Mouse (Mus musculus) CH12.LX (cell line): ENCODE measurements around the gene Scd4. TPM values are rescaled to one million over a fixed set of nuclear protein-coding genes. Genes with fewer than 3 reads are reported as not detected.

Source experiments
- DNase-seq: peaks from one replicate; pipeline ENCODE4 v3.0.0-alpha.2; 2013; ENCODE audit errors: extremely low read depth
- H3K27ac ChIP-seq: 2 replicates; pipeline ENCODE4 v1.5.1; 2012; ENCODE audit warnings: low read depth, mild to moderate bottlenecking, control low read depth, moderate library complexity; ENCODE audit not compliant: insufficient read depth
- H3K27me3 ChIP-seq: replicated peaks from 2 replicates; pipeline ENCODE3; 2012; ENCODE audit warnings: inconsistent platforms
- H3K36me3 ChIP-seq, 2 experiments: replicated peaks in 1 of 2; 2 replicates each; pipeline versions ENCODE3 to v1.6.1; 2012; ENCODE audit warnings: inconsistent platforms in 1 of 2, low read length in 1 of 2, mild to moderate bottlenecking in 1 of 2, mixed read lengths in 1 of 2, moderate library complexity in 1 of 2; ENCODE audit not compliant: control insufficient read depth in 1 of 2, insufficient read depth in 1 of 2
- H3K4me1 ChIP-seq, 2 experiments: 2 replicates each; pipeline ENCODE4 v1.6.1; 2012; ENCODE audit warnings: inconsistent platforms in 1 of 2, moderate library complexity in 1 of 2; ENCODE audit not compliant: insufficient read depth in 2 of 2, control insufficient read depth in 1 of 2
- H3K4me2 ChIP-seq: 2 replicates; pipeline ENCODE4 v1.6.1; 2012; ENCODE audit warnings: low read depth, mild to moderate bottlenecking, control low read depth; ENCODE audit not compliant: poor library complexity, insufficient read depth, severe bottlenecking
- H3K4me3 ChIP-seq, 3 experiments: fragments of 150-350 bp in 1 of 3; sonication (generic) in 1 of 3; replicated peaks in 1 of 3; 2 replicates each; pipeline versions ENCODE3 to v1.5.1; 2011 to 2012; ENCODE audit warnings: low read depth in 2 of 3, low read length in 2 of 3, mild to moderate bottlenecking in 2 of 3, moderate library complexity in 2 of 3, control low read depth in 1 of 3, improper control_type of control experiment in 1 of 3, inconsistent platforms in 1 of 3, mixed read lengths in 1 of 3; ENCODE audit not compliant: poor library complexity in 1 of 3
- H3K79me2 ChIP-seq: replicated peaks from 2 replicates; pipeline ENCODE4 v1.6.1; 2012; ENCODE audit warnings: mild to moderate bottlenecking, moderate library complexity; ENCODE audit not compliant: control insufficient read depth, poor library complexity, insufficient read depth, severe bottlenecking; ENCODE audit errors: extremely low read depth
- H3K9ac ChIP-seq: 2 replicates; pipeline ENCODE4 v1.6.1; 2012; ENCODE audit warnings: low read depth, mild to moderate bottlenecking, control low read depth, moderate library complexity; ENCODE audit not compliant: insufficient read depth
- H3K9me3 ChIP-seq: replicated peaks from 2 replicates; pipeline ENCODE3; 2012; ENCODE audit warnings: low read length, inconsistent platforms, mixed read lengths
- BHLHE40 ChIP-seq: IDR thresholded peaks from 2 replicates; pipeline ENCODE4 v1.6.1; 2011; ENCODE audit warnings: mild to moderate bottlenecking, low read depth, low read length, improper control_type of control experiment
- CHD1 ChIP-seq: IDR thresholded peaks from 2 replicates; pipeline ENCODE4 v1.6.1; 2012; ENCODE audit warnings: low read depth, low read length, improper control_type of control experiment, inconsistent platforms
- CHD2 ChIP-seq: IDR thresholded peaks from 2 replicates; pipeline ENCODE4 v1.6.1; 2011; ENCODE audit warnings: low read length, improper control_type of control experiment
- CTCF ChIP-seq, 2 experiments: IDR thresholded peaks in 1 of 2; conservative IDR thresholded peaks in 1 of 2; 2 replicates each; pipeline ENCODE4 v1.5.1; 2011 to 2012; ENCODE audit warnings: low read depth in 2 of 2, low read length in 2 of 2, improper control_type of control experiment in 1 of 2, inconsistent platforms in 1 of 2, mild to moderate bottlenecking in 1 of 2, moderate library complexity in 1 of 2
- ELF1 ChIP-seq: IDR thresholded peaks from 2 replicates; pipeline ENCODE4 v1.6.1; 2014; ENCODE audit warnings: low read depth, mild to moderate bottlenecking, inconsistent platforms, low read length, improper control_type of control experiment
- EP300 ChIP-seq: IDR thresholded peaks from 2 replicates; pipeline ENCODE4 v1.6.1; 2011; ENCODE audit warnings: low read length, improper control_type of control experiment
- MAX ChIP-seq: IDR thresholded peaks from 2 replicates; pipeline ENCODE4 v1.6.1; 2011; ENCODE audit warnings: low read length, improper control_type of control experiment
- MEF2A ChIP-seq: IDR thresholded peaks from 2 replicates; pipeline ENCODE4 v1.6.1; 2014; ENCODE audit warnings: low read depth, mild to moderate bottlenecking, inconsistent platforms, low read length, improper control_type of control experiment, borderline replicate concordance
- MYC ChIP-seq: IDR thresholded peaks from 2 replicates; pipeline ENCODE4 v1.6.1; 2011; ENCODE audit warnings: low read depth, mild to moderate bottlenecking, improper control_type of control experiment, low read length
- POLR2AphosphoS2 ChIP-seq: IDR thresholded peaks from 2 replicates; pipeline ENCODE4 v1.6.1; 2011; ENCODE audit warnings: low read depth, low read length, improper control_type of control experiment
- RAD21 ChIP-seq: IDR thresholded peaks from 2 replicates; pipeline ENCODE4 v1.6.1; 2011; ENCODE audit warnings: low read depth, mild to moderate bottlenecking, low read length, improper control_type of control experiment, moderate library complexity
- RCOR1 ChIP-seq: conservative IDR thresholded peaks from 2 replicates; pipeline ENCODE4 v1.6.1; 2012; ENCODE audit warnings: low read depth, mild to moderate bottlenecking, inconsistent platforms, low read length, improper control_type of control experiment
- TBP ChIP-seq: conservative IDR thresholded peaks from 2 replicates; pipeline ENCODE4 v1.6.1; 2011; ENCODE audit warnings: low read depth, low read length, improper control_type of control experiment
- USF1 ChIP-seq: IDR thresholded peaks from 2 replicates; pipeline ENCODE4 v1.6.1; 2014; ENCODE audit warnings: low read depth, mild to moderate bottlenecking, inconsistent platforms, low read length, improper control_type of control experiment
- ZKSCAN1 ChIP-seq: IDR thresholded peaks from 2 replicates; pipeline ENCODE4 v1.6.1; 2012; ENCODE audit warnings: low read depth, inconsistent platforms, low read length, improper control_type of control experiment, borderline replicate concordance
- ZNF384 ChIP-seq: IDR thresholded peaks from 2 replicates; pipeline ENCODE4 v1.6.1; 2012; ENCODE audit warnings: low read depth, low read length, improper control_type of control experiment, inconsistent platforms
- dilution Hi-C: fragments of 300-500 bp; cut with MboI; formaldehyde crosslinking; loops from 2 replicates; pipeline ENCODE4 v1.14.3; 2020; ENCODE audit warnings: low sequenced_read_pairs; ENCODE audit not compliant: extremely low pct_unique_long_range_greater_than_20kb, extremely low pct_ligation_motif_present
- in situ Hi-C: fragments of 300-500 bp; cut with MboI; formaldehyde crosslinking; loops from 3 replicates; pipeline ENCODE4 v1.14.3; 2019; ENCODE audit warnings: low sequenced_read_pairs, low pct_ligation_motif_present, low pct_unique_long_range_greater_than_20kb, mixed read lengths
- polyA plus RNA-seq: library from polyadenylated mRNA; unstranded; fragments of >175 nt; gene quantifications from 2 replicates; pipeline ENCODE4 v1.2.1, GENCODE M21; 2012; ENCODE audit warnings: low read depth; ENCODE audit not compliant: insufficient read length
- total RNA-seq, 2 experiments: library from RNA; depleted of rRNA; stranded (reverse); fragments of 300-350 nt in 1 of 2; fragments of >200 nt in 1 of 2; gene quantifications; 2 replicates each; pipeline ENCODE4 v1.2.3; 2012 to 2014

Scd4 gene
- total and polyA plus RNA-seq, 3 experiments: 0.11 TPM; not detected in 2

GRCm38 (mm10) chr19:44321201-44321600 lies 11.7 kb upstream of the Scd4 start:
- TF ChIP-seq ZKSCAN1 (no peak), ELF1 (no peak)
- Histone ChIP-seq H3K36me3 (no peaks in the 10 kb centered on the region), H3K27ac (no peak overlapping the region), H3K27me3 (no peaks in the 10 kb centered on the region), H3K9me3 (peaks cover 3% of the 10 kb centered on the region), H3K4me1 (no peaks in the 10 kb centered on the region), H3K4me3 (no peak overlapping the region), H3K9ac (no peak overlapping the region), H3K4me2 (no peak overlapping the region), H3K79me2 (no peaks in the 10 kb centered on the region)
- in situ Hi-C loops: no loop called here
- DNase-seq: no peak
- dilution Hi-C loops: no loop called here

DNA sequence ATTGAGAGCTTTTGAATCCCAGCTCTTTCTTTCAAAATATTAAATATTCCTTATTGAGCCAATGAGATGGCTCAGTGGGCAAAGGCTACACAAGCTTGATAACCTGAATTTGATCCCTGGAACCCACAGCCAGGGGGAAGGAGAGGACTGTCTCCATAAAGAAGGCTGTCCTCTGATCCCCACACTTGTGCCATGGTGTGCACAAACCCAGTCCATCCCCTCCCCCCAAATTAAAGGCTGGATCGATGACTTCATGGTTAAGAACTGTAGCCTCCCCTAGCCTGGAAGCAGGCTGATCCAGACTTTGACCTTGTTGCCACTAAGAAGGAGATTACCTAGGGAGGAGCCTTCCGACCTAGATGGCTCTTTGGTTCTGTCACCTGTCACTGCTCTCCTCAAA lies 11.3 kb upstream of the Scd4 start:
- Histone ChIP-seq H3K4me2 (no peak overlapping the region), H3K9ac (no peak overlapping the region), H3K4me3 (no peak overlapping the region), H3K27ac (no peak overlapping the region), H3K9me3 (peaks cover 3% of the 10 kb centered on the region), H3K27me3 (no peaks in the 10 kb centered on the region), H3K4me1 (no peaks in the 10 kb centered on the region), H3K79me2 (no peaks in the 10 kb centered on the region), H3K36me3 (no peaks in the 10 kb centered on the region)
- dilution Hi-C loops: no loop called here
- no peak for TF ChIP-seq ZNF384
- no peak for TF ChIP-seq RAD21
- TF ChIP-seq BHLHE40: no peak
- TF ChIP-seq MYC: no peak
- TF ChIP-seq CHD2: no peak
- TF ChIP-seq TBP: no peak
- TF ChIP-seq EP300: no peak
- TF ChIP-seq MAX: no peak
- no peak for TF ChIP-seq MEF2A
- TF ChIP-seq CHD1: no peak
- TF ChIP-seq CTCF (conservative IDR thresholded peaks at IDR 0.05 in 1 of 2, IDR thresholded peaks at IDR 0.05 in 1 of 2; ENCODE audit: low read depth in 2 of 2, low read length in 2 of 2): no peak
- no peak for TF ChIP-seq RCOR1
- TF ChIP-seq POLR2AphosphoS2: no peak
- no peak for TF ChIP-seq USF1
- no peak for DNase-seq
- in situ Hi-C loops: no loop called here

GRCm38 (mm10) chr19:44329566-44329965 lies 3.3 kb upstream of the Scd4 start:
- Histone ChIP-seq H3K79me2 (no peaks in the 10 kb centered on the region), H3K36me3 (no peaks in the 10 kb centered on the region), H3K9ac (no peak overlapping the region), H3K4me1 (peaks cover 5 to 25% of the 10 kb centered on the region in 2 experiments; a peak in 3 of 4 replicates), H3K9me3 (no peaks in the 10 kb centered on the region), H3K4me2 (no peak overlapping the region), H3K27ac (no peak overlapping the region), H3K27me3 (no peaks in the 10 kb centered on the region), H3K4me3 (no peak overlapping the region)
- DNase-seq: no peak
- dilution Hi-C loops (no loop called here), in situ Hi-C loops (no loop called here)
- TF ChIP-seq RCOR1: no peak
